Mouse (Mus musculus) ovary, adult 18-20 months (tissue): Measurements from ENCODE around the gene Akap1.

ENCODE experiments used
- DNase-seq: peaks from one replicate; pipeline ENCODE4 v3.0.0; 2022; ENCODE audit warnings: low spot score, mixed read lengths

The Akap1 gene

DNA sequence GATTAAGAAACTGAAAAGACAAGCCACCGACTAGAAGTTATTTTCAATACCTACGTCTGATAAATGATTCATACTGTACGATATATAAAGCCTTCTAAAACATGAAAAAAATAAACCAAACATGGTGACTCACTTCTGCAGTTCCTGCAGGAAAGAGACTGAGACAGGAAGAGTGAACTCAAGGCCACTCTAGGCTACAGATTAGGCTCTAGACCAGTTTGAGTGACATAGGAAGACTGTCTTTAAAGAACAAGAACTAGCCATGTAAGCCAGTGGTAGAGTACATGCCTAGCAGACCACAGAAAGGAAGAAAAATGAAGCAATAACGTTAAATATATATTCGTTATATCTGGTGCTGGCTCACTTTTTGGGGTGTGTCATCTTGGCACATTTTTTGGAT, 81.9 kb downstream of the Akap1 start:
- no peak for DNase-seq
